Mouse (Mus musculus) right cerebral cortex, adult 2 months (tissue): ENCODE results near the gene Procr.

Source experiments
- DNase-seq, 2 experiments: peaks; one replicate each; pipeline ENCODE4 v3.0.0; 2021 to 2022; ENCODE audit warnings: low spot score in 2 of 2

Gene Procr

DNA sequence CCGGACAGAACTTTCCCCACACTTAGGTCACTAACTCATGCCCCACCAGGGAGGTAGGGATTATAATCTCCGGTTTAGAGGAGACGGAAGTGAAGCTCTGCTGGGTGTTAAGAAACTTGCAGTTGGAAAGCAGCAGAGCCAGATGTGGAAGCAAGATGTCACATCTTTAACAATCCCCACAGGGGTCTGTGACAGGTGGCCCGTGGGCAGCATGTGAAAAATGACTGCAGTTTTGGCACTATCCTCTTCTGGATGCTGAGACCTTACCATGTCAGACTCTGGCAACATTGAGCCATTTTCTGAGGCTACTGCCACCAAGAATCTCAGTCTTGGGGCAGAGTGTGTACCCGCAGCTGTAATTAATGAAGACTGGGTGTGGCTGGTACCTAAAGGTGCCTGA, 53.1 kb downstream of the Procr start:
- no peak for DNase-seq
